Mouse (Mus musculus) stomach, postnatal 0 days (tissue): ENCODE results near the gene Armh2. TPM values are rescaled to one million over a fixed set of nuclear protein-coding genes. Genes with fewer than 3 reads are reported as not detected.

Experiments used
- ATAC-seq: fragments of 200-750 bp; cut with Nextera tagmentation; 2 replicates; pipeline ENCODE4 v1.8.0; 2017; ENCODE audit not compliant: low FRiP score, low TSS enrichment
- DNase-seq: peaks from one replicate; pipeline ENCODE4 v3.0.0-alpha.2; 2016; ENCODE audit warnings: low spot score
- H3K27ac ChIP-seq: fragments of 300-500 bp; sonication (generic); replicated peaks from 2 replicates; pipeline ENCODE4 v1.5.1; 2014; ENCODE audit warnings: mild to moderate bottlenecking, control low read depth
- H3K27me3 ChIP-seq: fragments of 300-500 bp; sonication (generic); 2 replicates; pipeline ENCODE4 v1.6.1; 2014; ENCODE audit warnings: low read length; ENCODE audit not compliant: control insufficient read depth, insufficient read depth
- H3K36me3 ChIP-seq: fragments of 300-500 bp; sonication (generic); 2 replicates; pipeline ENCODE4 v1.6.1; 2014; ENCODE audit warnings: low read length, mixed read lengths; ENCODE audit not compliant: control insufficient read depth, insufficient read depth
- H3K4me1 ChIP-seq: fragments of 300-500 bp; sonication (generic); replicated peaks from 2 replicates; pipeline ENCODE4 v1.6.1; 2014; ENCODE audit warnings: antibody characterized with exemption; ENCODE audit not compliant: control insufficient read depth, insufficient read depth
- H3K4me2 ChIP-seq: fragments of 300-500 bp; sonication (generic); replicated peaks from 2 replicates; pipeline ENCODE4 v1.6.1; 2014; ENCODE audit warnings: low read depth, mild to moderate bottlenecking, control low read depth, moderate library complexity
- H3K4me3 ChIP-seq: fragments of 300-500 bp; sonication (generic); 2 replicates; pipeline ENCODE4 v1.5.1; 2014; ENCODE audit warnings: low read depth, low read length, control low read depth
- H3K9ac ChIP-seq: fragments of 300-500 bp; sonication (generic); 2 replicates; pipeline ENCODE4 v1.6.1; 2014; ENCODE audit warnings: mild to moderate bottlenecking, low read length, control low read depth, mixed read lengths
- H3K9me3 ChIP-seq: fragments of 300-500 bp; sonication (generic); 2 replicates; pipeline ENCODE4 v1.6.1; 2016; ENCODE audit warnings: low read length; ENCODE audit not compliant: control insufficient read depth
- CTCF ChIP-seq: IDR thresholded peaks from 2 replicates; pipeline ENCODE4 v1.5.1; 2016; ENCODE audit warnings: antibody characterized with exemption, low read depth, mild to moderate bottlenecking, moderate library complexity
- EP300 ChIP-seq: optimal IDR thresholded peaks from 2 replicates; pipeline ENCODE3; 2016; ENCODE audit warnings: antibody characterized with exemption
- WGBS: fragments of 180-500 bp; shearing (Covaris S2); extraction: QIAGEN DNeasy Blood & Tissue Kit; methylation state at CpG from one replicate; pipeline ENCODE4 v1.1.7; 2014; 5-methylcytosine and 5-hydroxymethylcytosine counted together
- polyA plus RNA-seq: library from polyadenylated mRNA; unstranded; fragments of >200 nt; fragmentation: Nextera tagmentation; extraction: Ambion mirVana; gene quantifications from 2 replicates; pipeline ENCODE4 v1.2.1, GENCODE M21; 2015

Gene Armh2
- polyA plus RNA-seq, 1 experiment from 2014 or later: not detected

GRCm38 (mm10) chr13:24712581-24713130 lies 28.4 kb upstream of the Armh2 start:
- ATAC-seq (no peak), DNase-seq (peak; percentile 23)
- 55% methylated on average over 7 of the region's 7 CpGs for WGBS
- no peaks in the 10 kb centered on the region for H3K9me3 ChIP-seq
- TF ChIP-seq EP300: no peak
- TF ChIP-seq CTCF: no peak
- no peaks in the 10 kb centered on the region for H3K36me3 ChIP-seq
- no peak overlapping the region for H3K4me2 ChIP-seq
- no peaks in the 10 kb centered on the region for H3K27me3 ChIP-seq
- no peak overlapping the region for H3K4me3 ChIP-seq
- no peak overlapping the region; the same call in 1 of the 2 replicates for H3K27ac ChIP-seq
- H3K4me1 ChIP-seq: no peaks in the 10 kb centered on the region
- H3K9ac ChIP-seq: no peak overlapping the region

GRCm38 (mm10) chr13:24713434-24714000 lies 27.5 kb upstream of the Armh2 start:
- Histone ChIP-seq H3K9me3 (no peaks in the 10 kb centered on the region), H3K27me3 (no peaks in the 10 kb centered on the region), H3K4me2 (peak overlapping the region; percentile 28), H3K9ac (no peak overlapping the region), H3K4me3 (no peak overlapping the region), H3K36me3 (no peaks in the 10 kb centered on the region), H3K4me1 (no peaks in the 10 kb centered on the region), H3K27ac (no peak overlapping the region)
- ATAC-seq (peak; percentile 83), DNase-seq (peak; percentile 91)
- TF ChIP-seq CTCF (peak; percentile 95), EP300 (no peak)
- WGBS: 5% methylated on average over 16 of the region's 16 CpGs

GRCm38 (mm10) chr13:24714360-24714885 lies 26.6 kb upstream of the Armh2 start:
- H3K27me3 ChIP-seq: no peaks in the 10 kb centered on the region
- no peak overlapping the region for H3K4me3 ChIP-seq
- H3K27ac ChIP-seq: no peak overlapping the region
- no peak for ATAC-seq
- DNase-seq: no peak
- no peaks in the 10 kb centered on the region for H3K4me1 ChIP-seq
- no peak for TF ChIP-seq EP300
- no peak for TF ChIP-seq CTCF
- no peaks in the 10 kb centered on the region for H3K36me3 ChIP-seq
- no peak overlapping the region for H3K9ac ChIP-seq
- no peaks in the 10 kb centered on the region for H3K9me3 ChIP-seq
- 51% methylated on average over 9 of the region's 9 CpGs for WGBS
- no peak overlapping the region for H3K4me2 ChIP-seq

- DNase-seq (no peak), ATAC-seq (no peak)
- no peak overlapping the region for H3K27ac ChIP-seq
- H3K4me1 ChIP-seq: no peaks in the 10 kb centered on the region
- H3K27me3 ChIP-seq: no peaks in the 10 kb centered on the region
- no peak overlapping the region for H3K4me3 ChIP-seq
- TF ChIP-seq CTCF: no peak
- TF ChIP-seq EP300: no peak
- H3K4me2 ChIP-seq: no peak overlapping the region
- no peaks in the 10 kb centered on the region for H3K9me3 ChIP-seq
- H3K36me3 ChIP-seq: no peaks in the 10 kb centered on the region
- no peak overlapping the region for H3K9ac ChIP-seq
- WGBS: 64% methylated on average over 5 of the region's 5 CpGs
Measured at GRCm38 (mm10) chr13:24715601-24716000, 25.4 kb upstream of the Armh2 start.

- Histone ChIP-seq H3K9ac (no peak overlapping the region), H3K36me3 (no peaks in the 10 kb centered on the region), H3K4me2 (no peak overlapping the region), H3K4me1 (no peaks in the 10 kb centered on the region), H3K4me3 (no peak overlapping the region), H3K27me3 (no peaks in the 10 kb centered on the region), H3K9me3 (no peaks in the 10 kb centered on the region), H3K27ac (no peak overlapping the region)
- WGBS: 56% methylated on average over 9 of the region's 9 CpGs
- DNase-seq (no peak), ATAC-seq (no peak)
- no peak for TF ChIP-seq CTCF
- no peak for TF ChIP-seq EP300
Measured at GRCm38 (mm10) chr13:24716441-24716840, 24.6 kb upstream of the Armh2 start.

- Histone ChIP-seq H3K9ac (no peak overlapping the region), H3K27ac (no peak overlapping the region), H3K27me3 (no peaks in the 10 kb centered on the region), H3K4me1 (no peaks in the 10 kb centered on the region), H3K36me3 (no peaks in the 10 kb centered on the region), H3K4me2 (no peak overlapping the region), H3K4me3 (no peak overlapping the region), H3K9me3 (no peaks in the 10 kb centered on the region)
- TF ChIP-seq EP300: no peak
- no peak for TF ChIP-seq CTCF
- DNase-seq (no peak), ATAC-seq (no peak)
- WGBS: 64% methylated on average over 7 of the region's 7 CpGs
Measured at GRCm38 (mm10) chr13:24717677-24718076, 23.4 kb upstream of the Armh2 start.
